7 mouse cellular contexts compared by ENCODE assay signal in genomic region chr16:17110771-17111743, GRCm38 (mm10). TPM values are rescaled to one million over a fixed set of nuclear protein-coding genes. Genes with fewer than 3 reads are reported as not detected.
DNase-seq lines count a peak whose midpoint lies in the region; ATAC-seq lines count a peak whose summit lies in the region.

Gene Ppil2 (minus strand): TSS chr16:17111257.

- peak within 1 kb of the TSS; percentile 61; the same call in 1 of the 2 replicates for H3K27ac ChIP-seq in intestine, embryonic 15.5 days
- H3K27ac ChIP-seq in midbrain, embryonic 10.5 days (replicated peaks) = peak within 1 kb of the TSS; percentile 82

- H3K9ac ChIP-seq in intestine, embryonic 15.5 days = peak within 1 kb of the TSS; percentile 69

- intact Hi-C loops in left cerebral cortex, postnatal 36 days (cut with DNase I) = no loop called here

- peak; percentile 67 for DNase-seq in adrenal gland, adult 8-10 months
- DNase-seq in embryo, embryonic 11.5 days (ENCODE audit: low read depth, low spot score) = peak; percentile 71
- peak in 1 of 2 experiments; percentile 53 for DNase-seq in gastrocnemius, postnatal 4 days (ENCODE audit: low spot score in 2 of 2)
- DNase-seq in left cerebral cortex, postnatal 36 days (ENCODE audit: low spot score in 2 of 2) = peak; percentile 70 to 74
- peak; percentile 75 for DNase-seq in midbrain, embryonic 10.5 days (ENCODE audit: low spot score)
- peak; percentile 61 to 77 for DNase-seq in right cerebral cortex, postnatal 36 days (ENCODE audit: low spot score in 2 of 2)

- H3K27me3 ChIP-seq in intestine, embryonic 15.5 days (replicated peaks) = no peaks in the 10 kb centered on the region
- H3K27me3 ChIP-seq in midbrain, embryonic 10.5 days (ENCODE audit: low read depth, poor library complexity, severe bottlenecking) = no peaks in the 10 kb centered on the region

- ATAC-seq in intestine, embryonic 15.5 days = peak; percentile 94

- 8% methylated on average over 38 of the region's 38 CpGs for WGBS in intestine, embryonic 15.5 days
- 10% methylated on average over 38 of the region's 38 CpGs for WGBS in midbrain, embryonic 10.5 days

- H3K4me1 ChIP-seq in intestine, embryonic 15.5 days (replicated peaks) = peaks cover 7% of the 10 kb centered on the region
- peaks cover 11% of the 10 kb centered on the region for H3K4me1 ChIP-seq in midbrain, embryonic 10.5 days

- peaks cover 15% of the 10 kb centered on the region for H3K36me3 ChIP-seq in intestine, embryonic 15.5 days
- peaks cover 67% of the 10 kb centered on the region for H3K36me3 ChIP-seq in midbrain, embryonic 10.5 days

- no peaks in the 10 kb centered on the region for H3K9me3 ChIP-seq in intestine, embryonic 15.5 days
- H3K9me3 ChIP-seq in midbrain, embryonic 10.5 days (replicated peaks) = no peaks in the 10 kb centered on the region

- H3K4me2 ChIP-seq in intestine, embryonic 15.5 days (replicated peaks) = peak within 1 kb of the TSS; percentile 71

- H3K4me3 ChIP-seq in intestine, embryonic 15.5 days (replicated peaks) = peak within 1 kb of the TSS; percentile 74
- peak within 1 kb of the TSS; percentile 89 for H3K4me3 ChIP-seq in midbrain, embryonic 10.5 days

RNA-seq across cellular contexts. Expression of gene Ppil2, which starts in this region (rescaled TPM):
- total RNA-seq in adrenal gland, adult 8-10 months (2022) = 100 to 1,000 TPM in 3 of 4 experiments, 10 to 100 TPM in 1; 99.4 to 120 (median 106) TPM
- 10 to 100 TPM; 48.2 to 56.1 TPM for total RNA-seq in gastrocnemius, postnatal 4 days (2021)
- polyA plus RNA-seq in intestine, embryonic 15.5 days (2015; fragmentation: Nextera tagmentation; extraction: Ambion mirVana) = 121 and 129 TPM in 2 replicates
- total RNA-seq in left cerebral cortex, postnatal 36 days (2021) = 10 to 100 TPM; 76.3 to 92.1 TPM
- 149 and 170 TPM in 2 replicates for polyA plus RNA-seq in midbrain, embryonic 10.5 days (2016; fragmentation: Nextera tagmentation; extraction: Ambion mirVana)
